Mouse (Mus musculus) spleen, adult 2 months (tissue): Measurements from ENCODE around the gene Fam98b. TPM values are rescaled to one million over a fixed set of nuclear protein-coding genes. Genes with fewer than 3 reads are reported as not detected.

ENCODE experiments used
- DNase-seq, 2 experiments: peaks; one replicate each; pipeline versions ENCODE4 v3.0.0 to v3.0.0-alpha.2; 2012 to 2021; ENCODE audit warnings: low spot score in 2 of 2, low read depth in 1 of 2
- H3K27ac ChIP-seq: fragments of 200-500 bp; 2 replicates; pipeline ENCODE4 v1.5.1; 2012; ENCODE audit warnings: low read length, inconsistent platforms; ENCODE audit not compliant: insufficient read depth
- H3K27me3 ChIP-seq: fragments of 200-500 bp; 2 replicates; pipeline ENCODE4 v1.6.1; 2012; ENCODE audit warnings: mild to moderate bottlenecking, moderate library complexity, low read length, inconsistent platforms; ENCODE audit not compliant: control insufficient read depth, insufficient read depth
- H3K36me3 ChIP-seq: fragments of 200-500 bp; 2 replicates; pipeline ENCODE4 v1.6.1; 2012; ENCODE audit warnings: mild to moderate bottlenecking, low read length, inconsistent platforms; ENCODE audit not compliant: control insufficient read depth, insufficient read depth
- H3K4me1 ChIP-seq: fragments of 200-500 bp; 2 replicates; pipeline ENCODE4 v1.6.1; 2011; ENCODE audit warnings: inconsistent platforms; ENCODE audit not compliant: control insufficient read depth, insufficient read depth, insufficient read length
- H3K4me3 ChIP-seq: fragments of 200-500 bp; 2 replicates; pipeline ENCODE4 v1.5.1; 2011; ENCODE audit warnings: mild to moderate bottlenecking, inconsistent platforms; ENCODE audit not compliant: insufficient read depth, insufficient read length; ENCODE audit errors: extremely low read depth
- CTCF ChIP-seq: fragments of 200-500 bp; IDR thresholded peaks from 2 replicates; pipeline ENCODE4 v1.5.1; 2011; ENCODE audit warnings: mild to moderate bottlenecking, inconsistent platforms; ENCODE audit not compliant: insufficient read depth, insufficient read length, insufficient replicate concordance; ENCODE audit errors: extremely low read depth
- POLR2A ChIP-seq: fragments of 200-500 bp; IDR thresholded peaks from 2 replicates; pipeline ENCODE4 v1.6.1; 2011; ENCODE audit warnings: low read depth, low read length, inconsistent platforms
- WGBS: fragments of 180-500 bp; shearing (Covaris S2); methylation state at CpG from one replicate; pipeline ENCODE4 v1.1.7; 2018; 5-methylcytosine and 5-hydroxymethylcytosine counted together
- polyA plus RNA-seq: library from polyadenylated mRNA; depleted of rRNA; stranded (reverse); fragments of >200 nt; gene quantifications from 2 replicates; pipeline ENCODE4 v1.2.3, GENCODE M21; 2012

Fam98b gene
- polyA plus RNA-seq, 1 experiment = 4.0 TPM

DNA sequence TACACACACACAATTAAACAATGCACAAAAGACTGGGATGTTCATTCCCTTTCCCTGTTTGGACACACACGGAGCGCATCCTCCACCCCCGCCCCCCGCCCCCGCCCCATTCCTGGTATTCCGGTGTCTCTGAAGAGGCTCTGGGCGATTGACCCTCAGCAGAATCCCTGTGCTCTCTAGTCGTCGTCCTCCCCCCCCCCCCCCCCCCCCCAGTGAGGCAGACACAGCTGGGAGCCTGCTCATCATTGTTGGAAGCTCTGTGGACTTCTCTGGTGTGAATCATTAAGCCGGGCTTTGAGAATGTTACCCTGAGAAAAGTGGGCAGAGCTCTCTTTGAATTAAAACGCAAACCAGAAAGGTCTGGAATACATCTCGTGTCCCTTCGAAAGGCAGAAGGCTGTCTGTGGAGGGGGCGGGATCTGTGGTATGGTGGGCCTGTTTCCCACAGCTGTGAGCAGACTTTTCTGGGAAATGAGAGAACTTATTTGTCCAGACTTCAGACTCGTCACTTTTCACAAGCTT lies 31.8 kb upstream of the Fam98b start:
- Histone ChIP-seq H3K27ac (no peak overlapping the region), H3K4me1 (no peaks in the 10 kb centered on the region), H3K4me3 (no peak overlapping the region), H3K36me3 (no peaks in the 10 kb centered on the region), H3K27me3 (no peaks in the 10 kb centered on the region)
- DNase-seq = no peak
- no peak for TF ChIP-seq CTCF
- 53% methylated on average over 15 of the region's 15 CpGs for WGBS

DNA sequence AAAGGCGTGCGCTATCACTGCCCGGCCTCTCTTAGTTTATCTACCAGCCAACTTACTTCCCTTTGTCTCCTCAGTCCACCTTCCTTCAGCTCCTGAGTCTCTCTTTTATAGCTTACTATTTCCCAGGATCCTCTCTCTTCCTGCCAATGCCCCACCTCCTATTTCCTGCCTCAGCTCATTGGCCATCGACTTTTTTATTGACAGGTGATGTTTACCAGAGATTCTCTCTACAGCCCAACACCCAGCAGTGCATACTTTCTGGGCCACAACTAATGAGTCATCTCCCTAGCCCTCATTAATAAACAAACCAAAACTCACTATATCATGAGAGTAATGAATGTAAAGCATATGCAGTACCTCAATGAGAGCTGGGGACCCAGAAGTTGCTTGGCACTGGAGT lies 30.0 kb upstream of the Fam98b start:
- Histone ChIP-seq H3K27ac (no peak overlapping the region), H3K4me3 (no peak overlapping the region), H3K36me3 (no peaks in the 10 kb centered on the region), H3K4me1 (no peaks in the 10 kb centered on the region), H3K27me3 (no peaks in the 10 kb centered on the region)
- no peak for TF ChIP-seq CTCF
- TF ChIP-seq POLR2A = no peak
- 75% methylated on average over 4 of the region's 4 CpGs for WGBS
- DNase-seq = no peak

DNA sequence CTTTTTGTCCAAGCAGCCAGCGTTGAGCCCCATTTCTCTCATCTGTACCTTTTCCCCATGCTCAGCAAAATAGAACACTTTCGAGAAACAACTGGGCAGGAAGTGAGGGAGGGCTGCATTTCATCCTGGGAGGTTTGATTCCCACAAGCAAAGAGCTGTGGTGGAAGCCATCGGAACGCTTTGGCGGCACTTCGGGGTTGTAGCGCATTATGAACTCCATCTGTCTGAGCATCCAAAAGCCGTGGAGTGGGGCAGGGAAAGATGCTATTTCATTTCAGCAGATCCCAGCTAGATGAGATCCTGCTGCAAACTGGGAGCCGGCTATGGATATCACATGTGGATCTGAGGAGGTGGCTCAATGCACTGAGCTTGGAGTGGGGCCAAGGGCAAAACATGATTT lies 26.9 kb upstream of the Fam98b start:
- H3K27me3 ChIP-seq = no peaks in the 10 kb centered on the region
- 83% methylated on average over 9 of the region's 9 CpGs for WGBS
- no peak overlapping the region for H3K4me3 ChIP-seq
- TF ChIP-seq POLR2A (no peak), CTCF (no peak)
- H3K4me1 ChIP-seq = no peaks in the 10 kb centered on the region
- no peak overlapping the region for H3K27ac ChIP-seq
- no peaks in the 10 kb centered on the region for H3K36me3 ChIP-seq
- DNase-seq = no peak

DNA sequence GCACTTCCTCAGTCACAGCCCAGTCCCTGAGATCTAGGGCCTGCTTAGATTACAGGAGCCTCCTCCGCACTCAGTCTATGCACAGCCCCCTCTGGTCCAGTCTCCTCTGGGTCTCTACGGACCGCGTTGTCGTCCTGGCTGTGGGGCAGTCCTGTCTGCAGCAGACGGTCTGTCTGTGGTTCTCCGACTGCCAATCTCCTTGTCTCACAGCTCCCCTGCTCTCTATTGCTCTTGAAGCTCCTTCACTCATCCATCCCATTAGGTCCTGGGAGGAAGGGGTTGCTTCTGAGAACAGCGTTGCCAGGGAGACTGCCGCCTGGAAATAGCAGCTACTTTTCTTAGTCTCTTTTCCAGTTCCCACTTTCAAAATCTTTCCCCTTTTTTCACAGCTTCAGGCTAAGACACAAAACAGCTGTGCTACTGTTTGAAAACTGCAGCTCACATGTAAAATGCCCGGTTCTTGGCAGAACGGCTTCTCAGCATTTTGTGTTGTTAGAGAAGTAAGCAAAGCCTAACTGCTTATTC lies 20.9 kb upstream of the Fam98b start:
- DNase-seq = no peak
- 77% methylated on average over 11 of the region's 11 CpGs for WGBS
- Histone ChIP-seq H3K4me1 (no peaks in the 10 kb centered on the region), H3K27ac (no peak overlapping the region), H3K4me3 (no peak overlapping the region), H3K27me3 (no peaks in the 10 kb centered on the region), H3K36me3 (no peaks in the 10 kb centered on the region)
- no peak for TF ChIP-seq CTCF
- no peak for TF ChIP-seq POLR2A

DNA sequence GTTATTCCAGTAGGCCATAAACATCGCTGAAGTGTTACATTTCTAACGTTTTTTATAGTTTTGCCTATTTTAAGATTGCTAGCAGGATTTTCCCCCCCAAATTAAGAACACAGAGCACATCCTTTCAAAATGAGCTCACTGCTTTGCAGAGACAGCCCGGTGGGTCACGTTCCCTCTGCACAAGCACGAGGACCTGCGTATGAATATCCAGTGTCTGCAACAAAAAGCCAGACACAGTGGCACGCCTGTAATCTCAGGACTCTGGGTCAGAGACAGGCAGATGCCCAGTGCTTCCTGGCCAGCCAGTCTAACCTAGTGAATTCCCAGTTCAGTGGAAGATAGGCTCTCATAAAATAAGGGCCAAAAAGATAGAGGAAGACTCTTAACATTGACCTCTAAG lies 19.3 kb upstream of the Fam98b start:
- H3K4me3 ChIP-seq = no peak overlapping the region
- no peak overlapping the region for H3K27ac ChIP-seq
- no peaks in the 10 kb centered on the region for H3K36me3 ChIP-seq
- no peaks in the 10 kb centered on the region for H3K4me1 ChIP-seq
- WGBS = 88% methylated on average over 7 of the region's 7 CpGs
- no peak for DNase-seq
- no peaks in the 10 kb centered on the region for H3K27me3 ChIP-seq
- TF ChIP-seq CTCF (no peak), POLR2A (no peak)

DNA sequence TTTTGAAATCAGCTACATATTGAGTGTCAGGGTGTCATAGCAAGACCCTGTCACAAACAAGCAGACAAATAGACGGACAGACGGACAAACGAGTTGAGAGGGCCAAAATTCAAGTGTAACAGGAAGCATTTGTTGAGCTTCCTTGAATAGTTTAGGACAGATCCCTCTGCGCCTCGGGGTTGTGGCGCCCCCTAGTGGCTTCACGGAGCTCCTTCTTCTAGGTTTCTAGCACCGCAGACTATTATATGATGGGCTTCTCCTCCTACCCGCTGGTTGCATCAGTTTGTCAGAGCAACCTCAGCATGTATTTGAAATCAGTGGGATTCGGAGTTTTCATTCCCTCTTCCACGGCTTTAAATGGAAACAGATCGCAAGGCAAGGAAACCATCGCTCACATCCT lies 18.3 kb upstream of the Fam98b start:
- TF ChIP-seq CTCF (peak; percentile 76; the same call in 1 of the 2 replicates), POLR2A (no peak)
- H3K27me3 ChIP-seq = no peaks in the 10 kb centered on the region
- DNase-seq = peak; percentile 11 to 54
- H3K4me3 ChIP-seq = no peak overlapping the region
- 8% methylated on average over 13 of the region's 13 CpGs for WGBS
- H3K27ac ChIP-seq = no peak overlapping the region
- no peaks in the 10 kb centered on the region for H3K36me3 ChIP-seq
- H3K4me1 ChIP-seq = no peaks in the 10 kb centered on the region

DNA sequence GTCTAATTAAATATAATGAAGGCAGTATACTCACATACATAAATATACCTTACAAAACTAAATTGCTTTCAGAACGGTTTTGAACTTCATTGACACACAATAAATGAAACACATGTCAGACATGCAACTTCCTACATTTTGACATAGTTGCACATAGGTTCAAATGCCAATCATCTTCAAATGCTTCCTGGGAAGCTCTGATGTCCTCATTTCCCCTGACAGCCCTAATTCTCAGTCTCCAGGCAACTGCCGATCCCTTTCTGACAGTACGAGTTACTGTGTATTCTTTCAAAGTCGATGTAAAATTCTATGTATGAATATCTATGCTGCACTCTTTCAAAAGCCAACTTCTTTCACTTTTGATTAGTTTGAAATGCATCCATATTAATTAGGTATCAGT lies 7.6 kb upstream of the Fam98b start:
- 0 out of 2 replicates have a peak, but pooled peaks cover 1% of the 10 kb centered on the region for H3K27me3 ChIP-seq
- H3K27ac ChIP-seq = no peak overlapping the region
- TF ChIP-seq POLR2A = no peak
- TF ChIP-seq CTCF = no peak
- H3K36me3 ChIP-seq = no peaks in the 10 kb centered on the region
- DNase-seq = no peak
- H3K4me3 ChIP-seq = no peak overlapping the region
- 77% methylated on average over 4 of the region's 4 CpGs for WGBS
- H3K4me1 ChIP-seq = no peaks in the 10 kb centered on the region

DNA sequence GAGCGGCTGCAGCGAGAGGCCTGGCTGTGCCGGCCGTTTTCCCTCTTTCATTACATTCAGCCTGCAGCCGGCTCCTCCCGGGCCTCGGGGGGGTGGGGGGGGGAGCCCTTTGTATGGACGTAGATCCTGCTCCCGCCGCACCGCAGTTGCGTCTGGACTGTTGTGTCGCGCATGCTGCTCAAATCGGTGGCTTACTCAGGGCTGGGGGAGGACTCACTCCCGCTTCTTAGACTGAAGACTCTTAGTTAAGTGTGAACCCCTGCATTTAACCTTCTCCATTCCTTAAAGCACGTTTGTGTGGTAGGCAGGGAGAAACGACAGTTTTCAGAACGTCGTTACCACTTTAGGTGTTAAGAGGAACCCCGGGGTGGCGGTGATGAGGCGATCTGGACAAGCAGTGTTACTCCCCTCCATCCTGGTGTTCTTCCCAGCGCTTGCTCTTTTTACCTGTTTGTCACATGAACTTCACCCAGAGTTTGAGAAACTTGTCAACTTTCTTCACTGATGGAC lies 517 bp downstream of the Fam98b start:
- Histone ChIP-seq H3K4me3 (peak overlapping the region; percentile 96), H3K36me3 (no peaks in the 10 kb centered on the region), H3K4me1 (no peaks in the 10 kb centered on the region), H3K27me3 (no peaks in the 10 kb centered on the region), H3K27ac (no peak overlapping the region)
- TF ChIP-seq POLR2A = no peak
- TF ChIP-seq CTCF = no peak
- 0% methylated on average over 23 of the region's 24 CpGs for WGBS
- peak in 1 of 2 experiments; percentile 8 for DNase-seq
